Mouse (Mus musculus) A20 (cell line): ENCODE measurements at regions not wholly inside any gene's neighbourhood (a gene's known extent, or its start where the extent isn't known, plus 50 kb on each side); places are given as distances from the start of the nearest gene placed in this dataset.

Source experiments
- DNase-seq: peaks from one replicate; pipeline ENCODE4 v3.0.0-alpha.2; 2011; ENCODE audit warnings: low read depth, low spot score

DNA sequence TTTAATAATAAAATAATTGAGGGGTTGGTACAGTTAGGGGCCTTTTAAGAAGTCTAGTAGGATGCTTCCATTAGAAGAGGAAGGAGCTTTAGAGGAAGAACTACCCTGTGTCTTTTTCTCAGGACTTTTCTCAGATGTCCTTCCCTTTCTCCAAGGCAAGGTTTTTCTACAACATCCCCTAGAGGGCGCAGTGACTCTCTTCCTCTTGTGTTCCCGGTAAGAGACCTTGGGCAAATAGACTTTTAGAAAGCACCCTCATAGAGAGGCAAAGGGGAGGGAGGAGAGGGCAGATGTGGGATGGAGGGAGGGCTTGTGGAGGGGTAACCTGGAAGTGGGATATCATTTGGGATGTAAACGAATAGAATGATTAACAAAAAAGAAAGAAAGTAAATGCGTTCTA lies 572.6 kb upstream of the Sox9 start:
- no peak for DNase-seq

DNA sequence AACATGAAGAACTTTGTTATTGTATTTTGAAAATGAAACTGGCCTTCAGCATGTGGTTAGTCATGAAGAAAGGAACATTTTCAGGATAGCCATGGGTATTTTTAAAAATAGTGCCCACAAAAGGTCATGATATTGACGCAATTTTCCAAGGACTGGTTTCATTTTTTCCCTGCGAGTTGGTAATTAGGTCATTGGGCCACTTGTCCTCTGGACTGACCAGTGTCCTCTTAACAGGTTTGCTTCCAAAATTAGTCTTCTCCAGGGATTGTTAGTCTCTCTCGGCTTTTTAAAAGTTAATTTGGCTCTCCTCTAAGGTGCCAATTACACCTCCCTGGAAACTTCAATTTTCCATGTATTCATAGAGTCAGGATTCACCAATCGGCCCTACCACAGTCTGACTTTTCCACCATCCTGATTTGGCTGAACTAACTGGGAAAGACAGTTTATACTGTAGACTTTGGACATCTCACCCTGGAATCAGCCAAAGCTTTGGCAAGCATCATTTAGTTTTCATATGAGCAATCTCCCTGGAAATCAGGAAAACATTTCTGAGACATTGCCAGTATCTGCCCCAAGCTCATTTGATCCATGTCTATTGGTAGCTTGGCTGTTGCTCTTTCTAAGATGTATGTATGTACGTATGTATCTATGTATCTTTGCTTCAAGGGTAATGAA lies 562.8 kb upstream of the Sox9 start:
- no peak for DNase-seq

GRCm38 (mm10) chr11:112234492-112235116 lies 547.4 kb upstream of the Sox9 start:
- no peak for DNase-seq

GRCm38 (mm10) chr11:112238960-112239884 lies 542.8 kb upstream of the Sox9 start:
- no peak for DNase-seq

DNA sequence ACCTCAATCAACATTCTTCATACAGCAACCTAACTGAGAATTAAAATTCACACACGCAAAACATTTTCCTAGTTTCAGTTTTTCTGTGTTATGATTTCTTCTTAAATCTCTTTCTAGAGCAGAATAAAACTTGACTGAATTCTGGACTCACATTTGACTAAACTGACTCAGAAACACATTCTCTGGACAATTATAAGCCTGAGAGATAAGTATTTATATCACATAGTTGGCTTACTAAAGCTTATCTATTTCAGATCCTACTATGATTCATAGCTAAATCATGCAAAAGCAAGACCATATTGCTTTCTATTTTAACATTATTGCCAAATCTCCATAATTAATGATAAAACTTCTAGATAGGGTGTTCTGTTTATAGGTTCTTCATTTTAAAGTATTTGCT lies 529.5 kb upstream of the Sox9 start:
- no peak for DNase-seq

DNA sequence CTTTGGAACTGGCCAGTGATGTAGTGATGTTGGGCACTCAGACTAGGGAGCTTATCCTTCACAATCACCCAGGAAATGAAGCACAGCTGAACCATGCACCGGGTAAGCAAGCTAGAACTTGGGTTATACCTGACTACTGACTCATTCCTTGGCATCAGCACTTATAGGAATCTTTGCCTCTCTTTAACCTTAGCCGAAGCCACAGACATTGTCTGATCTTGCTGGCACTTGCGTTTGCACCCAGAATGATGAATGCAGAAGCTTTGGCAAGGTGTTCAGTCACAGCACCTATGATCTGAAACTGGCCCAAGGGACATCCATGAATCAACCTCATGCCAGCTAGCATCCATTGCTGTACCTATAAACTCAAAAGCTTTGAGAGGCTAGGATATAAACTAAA lies 529.0 kb upstream of the Sox9 start:
- no peak for DNase-seq

DNA sequence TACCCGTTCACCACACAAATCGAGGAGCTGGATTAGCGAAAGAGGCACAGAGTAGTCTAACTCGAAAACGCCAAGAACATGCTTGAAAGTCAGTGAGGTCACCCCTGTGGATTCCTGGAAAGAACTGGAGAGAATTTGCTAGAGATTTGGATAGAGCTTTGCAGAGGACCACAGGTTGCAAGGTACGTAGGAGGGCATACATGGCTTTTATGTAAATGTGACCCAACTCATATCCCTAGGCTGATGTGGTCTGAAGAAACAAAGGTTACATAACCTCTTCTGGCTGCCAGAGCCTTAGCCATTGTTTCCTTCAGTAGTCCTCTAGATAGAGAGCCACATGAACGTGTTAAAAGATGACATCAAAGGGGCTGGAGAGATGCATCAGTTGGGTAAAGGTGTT lies 525.7 kb upstream of the Sox9 start:
- DNase-seq = no peak

DNA sequence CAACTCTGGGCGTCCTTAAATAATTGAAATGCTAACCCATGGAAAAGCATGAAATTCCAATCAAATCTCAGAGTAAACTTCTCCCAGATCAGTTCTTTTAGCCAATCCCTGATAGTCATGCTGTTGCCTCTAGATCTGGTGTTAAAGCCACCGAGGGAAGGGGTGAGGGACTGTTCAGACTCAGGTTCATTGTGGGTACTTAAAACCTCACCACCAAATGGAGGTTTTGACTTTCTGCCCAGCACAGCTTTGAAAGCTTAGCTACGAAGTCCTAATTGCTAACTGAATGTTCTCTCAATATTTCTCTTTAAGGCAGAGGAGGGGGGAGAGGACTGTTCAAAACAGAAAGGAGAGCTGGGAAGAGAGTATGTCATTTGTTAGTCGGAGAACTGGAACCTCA lies 517.9 kb upstream of the Sox9 start:
- DNase-seq = no peak

GRCm38 (mm10) chr11:112270911-112271310 lies 511.1 kb upstream of the Sox9 start:
- DNase-seq = no peak

GRCm38 (mm10) chr11:112278566-112278965 lies 503.5 kb upstream of the Sox9 start:
- no peak for DNase-seq

DNA sequence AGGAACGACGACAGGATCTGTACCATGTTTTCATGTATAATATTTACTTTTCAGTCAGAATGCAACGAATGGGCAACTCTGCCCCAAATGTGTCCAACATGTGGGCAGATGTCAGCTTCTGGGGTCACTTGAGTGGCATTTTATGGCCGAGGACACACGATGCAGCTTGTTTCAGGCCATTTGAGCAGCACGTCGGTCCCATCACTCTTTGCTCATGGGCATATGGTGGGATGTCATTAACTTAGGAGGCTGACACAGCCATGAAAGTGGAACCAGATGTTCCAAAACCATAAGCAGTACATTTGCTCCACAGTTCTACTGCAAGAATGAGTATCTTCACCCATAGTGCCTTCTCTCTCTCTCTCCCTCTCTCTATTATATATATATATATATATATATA lies 499.1 kb upstream of the Sox9 start:
- no peak for DNase-seq

- DNase-seq = no peak
These were observed 483.1 kb upstream of the Sox9 start for GRCm38 (mm10) chr11:112298901-112299341.

- no peak for DNase-seq
These were observed 478.9 kb upstream of the Sox9 start for GRCm38 (mm10) chr11:112303091-112303490.

- DNase-seq = no peak
These were observed 456.2 kb upstream of the Sox9 start for GRCm38 (mm10) chr11:112325850-112326249.

GRCm38 (mm10) chr11:112327606-112328005 lies 454.4 kb upstream of the Sox9 start:
- DNase-seq = no peak

DNA sequence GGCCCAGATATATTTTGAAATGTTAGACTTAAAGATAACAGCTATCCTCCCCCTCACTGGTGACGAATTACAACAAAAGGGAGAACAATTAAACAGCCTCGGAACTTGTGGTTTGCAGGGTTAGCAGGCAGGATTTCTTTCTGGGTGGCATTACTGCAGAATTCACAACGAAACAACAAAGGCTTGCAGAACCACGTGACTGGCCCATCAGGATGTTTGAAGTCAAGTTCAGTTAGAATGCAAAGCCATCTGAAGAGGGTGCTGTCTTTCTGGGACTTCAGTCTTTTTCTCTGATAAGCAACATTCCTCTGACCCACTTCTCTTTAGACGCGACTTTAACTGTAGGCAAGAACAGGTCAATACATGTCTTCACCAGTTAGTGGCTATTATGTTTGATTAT lies 436.9 kb upstream of the Sox9 start:
- DNase-seq = no peak

DNA sequence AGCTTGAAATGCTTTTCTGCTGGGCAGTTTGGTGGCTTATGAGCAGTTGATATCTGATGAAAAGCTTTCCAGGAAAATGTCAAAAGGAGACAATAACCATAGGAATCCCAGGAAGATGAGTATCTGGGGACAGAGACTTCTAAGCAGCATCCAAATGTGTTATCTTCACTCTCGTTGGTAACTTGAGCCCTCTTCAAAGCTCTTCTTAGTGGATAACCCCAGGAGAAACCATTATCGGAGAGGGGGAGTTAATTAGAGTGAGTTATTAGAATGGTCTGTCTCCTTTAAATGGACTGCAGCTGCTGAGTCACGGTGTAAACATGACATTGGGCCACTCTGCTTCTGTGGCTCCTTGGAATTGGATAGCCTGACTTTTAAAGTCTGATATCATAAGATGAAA lies 436.4 kb upstream of the Sox9 start:
- DNase-seq = no peak

- no peak for DNase-seq
These were observed 435.9 kb upstream of the Sox9 start for GRCm38 (mm10) chr11:112346089-112346488.

- no peak for DNase-seq
These were observed 435.5 kb upstream of the Sox9 start for GRCm38 (mm10) chr11:112346532-112346931.

GRCm38 (mm10) chr11:112355311-112355710 lies 426.7 kb upstream of the Sox9 start:
- DNase-seq = no peak

GRCm38 (mm10) chr11:112366715-112367114 lies 415.3 kb upstream of the Sox9 start:
- DNase-seq = no peak

- DNase-seq = no peak
These were observed 411.1 kb upstream of the Sox9 start for GRCm38 (mm10) chr11:112370941-112371340.

GRCm38 (mm10) chr11:112400069-112400468 lies 382.0 kb upstream of the Sox9 start:
- DNase-seq = no peak
